Mouse (Mus musculus) embryonic facial prominence, embryonic 13.5 days (tissue): ENCODE results near the gene Eif3d. TPM values are rescaled to one million over a fixed set of nuclear protein-coding genes. Genes with fewer than 3 reads are reported as not detected.

ENCODE experiments used
- ATAC-seq: fragments of 200-750 bp; cut with Nextera tagmentation; 2 replicates; pipeline ENCODE4 v1.8.0; 2017; ENCODE audit warnings: low read depth; ENCODE audit not compliant: insufficient number of reproducible peaks, insufficient read depth, low FRiP score, low TSS enrichment
- H3K27ac ChIP-seq: fragments of 300-500 bp; sonication (generic); 2 replicates; pipeline ENCODE4 v1.5.1; 2015; ENCODE audit warnings: moderate library complexity, mild to moderate bottlenecking, inconsistent platforms
- H3K27me3 ChIP-seq: fragments of 300-500 bp; sonication (generic); 2 replicates; pipeline ENCODE4 v1.6.1; 2015; ENCODE audit warnings: mild to moderate bottlenecking, inconsistent platforms
- H3K36me3 ChIP-seq: fragments of 300-500 bp; sonication (generic); 2 replicates; pipeline ENCODE4 v1.6.1; 2015; ENCODE audit warnings: mild to moderate bottlenecking, inconsistent platforms
- H3K4me1 ChIP-seq: fragments of 300-500 bp; sonication (generic); 2 replicates; pipeline ENCODE4 v1.6.1; 2015; ENCODE audit warnings: inconsistent platforms
- H3K4me2 ChIP-seq: fragments of 300-500 bp; sonication (generic); 2 replicates; pipeline ENCODE4 v1.6.1; 2015; ENCODE audit warnings: moderate library complexity, mild to moderate bottlenecking, inconsistent platforms
- H3K4me3 ChIP-seq: fragments of 300-500 bp; sonication (generic); 2 replicates; pipeline ENCODE4 v1.5.1; 2015; ENCODE audit warnings: mild to moderate bottlenecking, inconsistent platforms
- H3K9ac ChIP-seq: fragments of 300-500 bp; sonication (generic); 2 replicates; pipeline ENCODE4 v1.6.1; 2015; ENCODE audit warnings: mild to moderate bottlenecking, inconsistent platforms
- H3K9me3 ChIP-seq: fragments of 300-500 bp; sonication (generic); 2 replicates; pipeline ENCODE4 v1.6.1; 2016; ENCODE audit warnings: inconsistent platforms
- WGBS: fragments of 180-500 bp; shearing (Covaris S2); methylation state at CpG from one replicate; pipeline ENCODE4 v1.1.7; 2015; ENCODE audit warnings: mixed read lengths; 5-methylcytosine and 5-hydroxymethylcytosine counted together
- polyA plus RNA-seq: library from polyadenylated mRNA; unstranded; fragments of >200 nt; fragmentation: Nextera tagmentation; extraction: Ambion mirVana; gene quantifications from 2 replicates; pipeline ENCODE4 v1.2.1, GENCODE M21; 2015

Eif3d gene
- polyA plus RNA-seq, 1 experiment from 2014 or later, result 204 TPM

- peaks cover 33% of the 10 kb centered on the region for H3K36me3 ChIP-seq
- peak within 1 kb of the TSS; percentile 85 for H3K9ac ChIP-seq
- WGBS, result under 1% methylated on average over 34 of the region's 34 CpGs
- H3K9me3 ChIP-seq, result no peaks in the 10 kb centered on the region
- peak; percentile 95 for ATAC-seq
- H3K4me1 ChIP-seq, result peaks cover 23% of the 10 kb centered on the region
- peak within 1 kb of the TSS; percentile 81 for H3K4me3 ChIP-seq
- H3K27me3 ChIP-seq, result no peaks in the 10 kb centered on the region
- H3K4me2 ChIP-seq, result peak within 1 kb of the TSS; percentile 84
- peak within 1 kb of the TSS; percentile 94 for H3K27ac ChIP-seq
Measured at GRCm38 (mm10) chr15:77928673-77929331, 41.8 kb downstream of the Eif3d start, which contains the start of gene Txn2. Txn2 (minus strand) TSS chr15:77929006.

- H3K4me2 ChIP-seq, result peak overlapping the region; percentile 74
- H3K36me3 ChIP-seq, result peaks cover 40% of the 10 kb centered on the region
- H3K9ac ChIP-seq, result peak overlapping the region; percentile 85
- H3K27ac ChIP-seq, result 0 out of 2 replicates have a peak overlapping the region, but pooled peaks have one; percentile 94
- no peak for ATAC-seq
- H3K4me3 ChIP-seq, result peak overlapping the region; percentile 81
- H3K27me3 ChIP-seq, result no peaks in the 10 kb centered on the region
- WGBS, result 17% methylated on average over 4 of the region's 4 CpGs
- no peaks in the 10 kb centered on the region for H3K9me3 ChIP-seq
- H3K4me1 ChIP-seq, result peaks cover 16% of the 10 kb centered on the region
Measured at GRCm38 (mm10) chr15:77928091-77928490, 42.5 kb downstream of the Eif3d start.

GRCm38 (mm10) chr15:77926921-77927320, 43.7 kb downstream of the Eif3d start:
- Histone ChIP-seq H3K4me3 (no peak overlapping the region), H3K9me3 (no peaks in the 10 kb centered on the region), H3K36me3 (peaks cover 52% of the 10 kb centered on the region), H3K4me1 (peaks cover 16% of the 10 kb centered on the region), H3K9ac (no peak overlapping the region), H3K4me2 (no peak overlapping the region), H3K27ac (no peak overlapping the region), H3K27me3 (no peaks in the 10 kb centered on the region)
- WGBS, result 95% methylated on average over 5 of the region's 5 CpGs
- ATAC-seq, result no peak

GRCm38 (mm10) chr15:77925195-77925594, 45.4 kb downstream of the Eif3d start:
- H3K4me2 ChIP-seq, result no peak overlapping the region
- 96% methylated on average over 2 of the region's 2 CpGs for WGBS
- H3K36me3 ChIP-seq, result peaks cover 68% of the 10 kb centered on the region
- no peak overlapping the region for H3K4me3 ChIP-seq
- no peak overlapping the region for H3K9ac ChIP-seq
- no peak overlapping the region for H3K27ac ChIP-seq
- H3K9me3 ChIP-seq, result no peaks in the 10 kb centered on the region
- H3K4me1 ChIP-seq, result peaks cover 16% of the 10 kb centered on the region
- ATAC-seq, result no peak
- H3K27me3 ChIP-seq, result no peaks in the 10 kb centered on the region

GRCm38 (mm10) chr15:77923267-77924035, 47.2 kb downstream of the Eif3d start:
- Histone ChIP-seq H3K9ac (no peak overlapping the region), H3K4me1 (peaks cover 10% of the 10 kb centered on the region), H3K27ac (no peak overlapping the region), H3K9me3 (no peaks in the 10 kb centered on the region), H3K36me3 (peaks cover 85% of the 10 kb centered on the region), H3K4me2 (no peak overlapping the region), H3K4me3 (no peak overlapping the region), H3K27me3 (no peaks in the 10 kb centered on the region)
- no peak for ATAC-seq
- WGBS, result 65% methylated on average over 9 of the region's 9 CpGs

GRCm38 (mm10) chr15:77922710-77923109, 47.9 kb downstream of the Eif3d start:
- no peak overlapping the region for H3K9ac ChIP-seq
- no peak overlapping the region for H3K4me2 ChIP-seq
- 81% methylated on average over 9 of the region's 9 CpGs for WGBS
- no peaks in the 10 kb centered on the region for H3K9me3 ChIP-seq
- H3K4me1 ChIP-seq, result peaks cover 5% of the 10 kb centered on the region
- H3K27me3 ChIP-seq, result no peaks in the 10 kb centered on the region
- peaks cover 92% of the 10 kb centered on the region for H3K36me3 ChIP-seq
- H3K4me3 ChIP-seq, result no peak overlapping the region
- no peak for ATAC-seq
- H3K27ac ChIP-seq, result no peak overlapping the region

GRCm38 (mm10) chr15:77921636-77922035, 49.0 kb downstream of the Eif3d start:
- 80% methylated on average over 6 of the region's 6 CpGs for WGBS
- Histone ChIP-seq H3K4me2 (no peak overlapping the region), H3K36me3 (peaks cover 91% of the 10 kb centered on the region), H3K9me3 (no peaks in the 10 kb centered on the region), H3K27me3 (no peaks in the 10 kb centered on the region), H3K9ac (no peak overlapping the region), H3K4me1 (no peaks in the 10 kb centered on the region), H3K4me3 (no peak overlapping the region), H3K27ac (no peak overlapping the region)
- ATAC-seq, result no peak

GRCm38 (mm10) chr15:77920511-77921462, 49.8 kb downstream of the Eif3d start:
- WGBS, result 81% methylated on average over 10 of the region's 10 CpGs
- H3K4me3 ChIP-seq, result no peak overlapping the region
- no peak for ATAC-seq
- H3K4me1 ChIP-seq, result no peaks in the 10 kb centered on the region
- no peak overlapping the region for H3K27ac ChIP-seq
- no peak overlapping the region for H3K4me2 ChIP-seq
- H3K27me3 ChIP-seq, result no peaks in the 10 kb centered on the region
- H3K9ac ChIP-seq, result no peak overlapping the region
- no peaks in the 10 kb centered on the region for H3K9me3 ChIP-seq
- H3K36me3 ChIP-seq, result peaks cover 93% of the 10 kb centered on the region

- H3K4me3 ChIP-seq, result no peak overlapping the region
- WGBS, result 93% methylated on average over 12 of the region's 12 CpGs
- no peak overlapping the region for H3K9ac ChIP-seq
- no peaks in the 10 kb centered on the region for H3K27me3 ChIP-seq
- H3K4me2 ChIP-seq, result no peak overlapping the region
- no peaks in the 10 kb centered on the region for H3K9me3 ChIP-seq
- no peak overlapping the region for H3K27ac ChIP-seq
- no peak for ATAC-seq
- H3K36me3 ChIP-seq, result peaks cover 96% of the 10 kb centered on the region
- H3K4me1 ChIP-seq, result no peaks in the 10 kb centered on the region
Measured at GRCm38 (mm10) chr15:77919441-77919840, 51.2 kb downstream of the Eif3d start.

GRCm38 (mm10) chr15:77916851-77917544, 53.6 kb downstream of the Eif3d start:
- Histone ChIP-seq H3K4me3 (no peak overlapping the region), H3K27ac (no peak overlapping the region), H3K9ac (no peak overlapping the region), H3K4me1 (no peaks in the 10 kb centered on the region), H3K27me3 (no peaks in the 10 kb centered on the region), H3K4me2 (no peak overlapping the region), H3K36me3 (peaks cover 78% of the 10 kb centered on the region), H3K9me3 (no peaks in the 10 kb centered on the region)
- no peak for ATAC-seq
- WGBS, result 39% methylated on average over 8 of the region's 8 CpGs

GRCm38 (mm10) chr15:77915287-77915686, 55.3 kb downstream of the Eif3d start:
- Histone ChIP-seq H3K27ac (no peak overlapping the region), H3K9ac (no peak overlapping the region), H3K4me1 (no peaks in the 10 kb centered on the region), H3K27me3 (no peaks in the 10 kb centered on the region), H3K36me3 (peaks cover 62% of the 10 kb centered on the region), H3K4me3 (no peak overlapping the region), H3K9me3 (no peaks in the 10 kb centered on the region), H3K4me2 (no peak overlapping the region)
- no peak for ATAC-seq
- WGBS, result 95% methylated on average over 4 of the region's 4 CpGs
